Mouse (Mus musculus): ENCODE data around the gene Htr2c.

GRCm38 (mm10) chrX:147215251-147215650, 252.9 kb downstream of the Htr2c start:
- TF ChIP-seq POLR2A (IDR thresholded peaks at IDR 0.05; ENCODE audit: low read depth, low read length) (no peak), CTCF (IDR thresholded peaks at IDR 0.05; ENCODE audit: extremely low read depth, insufficient read length, insufficient replicate concordance, low read depth, low read length) (no peak)

Data from small intestine, adult 2 months (tissue).